Mouse (Mus musculus) thymus, adult 2 months (tissue): ENCODE results near the gene Lipn. TPM values are rescaled to one million over a fixed set of nuclear protein-coding genes. Genes with fewer than 3 reads are reported as not detected.

ENCODE experiments used
- DNase-seq: peaks from one replicate; pipeline ENCODE4 v3.0.0; 2021
- H3K27ac ChIP-seq: fragments of 200-500 bp; 2 replicates; pipeline ENCODE4 v1.5.1; 2012; ENCODE audit warnings: low read length, control low read depth; ENCODE audit not compliant: control insufficient read depth, insufficient read depth
- H3K27me3 ChIP-seq: fragments of 200-500 bp; 2 replicates; pipeline ENCODE4 v1.6.1; 2012; ENCODE audit warnings: mild to moderate bottlenecking, low read length, moderate library complexity, mixed read lengths; ENCODE audit not compliant: control insufficient read depth, insufficient read depth
- H3K36me3 ChIP-seq: fragments of 200-500 bp; 2 replicates; pipeline ENCODE4 v1.6.1; 2012; ENCODE audit warnings: mild to moderate bottlenecking, low read length, moderate library complexity; ENCODE audit not compliant: control insufficient read depth, insufficient read depth
- H3K4me1 ChIP-seq: fragments of 200-500 bp; replicated peaks from 2 replicates; pipeline ENCODE4 v1.6.1; 2012; ENCODE audit warnings: low read length; ENCODE audit not compliant: control insufficient read depth, insufficient read depth
- H3K4me3 ChIP-seq: fragments of 200-500 bp; 2 replicates; pipeline ENCODE4 v1.5.1; 2012; ENCODE audit warnings: mild to moderate bottlenecking, low read length, control low read depth, moderate library complexity; ENCODE audit not compliant: control insufficient read depth, insufficient read depth
- CTCF ChIP-seq: fragments of 200-500 bp; IDR thresholded peaks from 2 replicates; pipeline ENCODE4 v1.5.1; 2012; ENCODE audit warnings: mild to moderate bottlenecking, control low read depth, low read length, moderate library complexity, borderline replicate concordance; ENCODE audit not compliant: control insufficient read depth, poor library complexity, insufficient read depth; ENCODE audit errors: extremely low read depth
- POLR2A ChIP-seq: fragments of 200-500 bp; IDR thresholded peaks from 2 replicates; pipeline ENCODE4 v1.6.1; 2012; ENCODE audit warnings: mild to moderate bottlenecking, low read length, control low read depth, moderate library complexity; ENCODE audit not compliant: control insufficient read depth, poor library complexity, insufficient read depth; ENCODE audit errors: extremely low read depth
- WGBS: fragments of 180-500 bp; shearing (Covaris S2); methylation state at CpG from one replicate; pipeline ENCODE4 v1.1.7; 2018; 5-methylcytosine and 5-hydroxymethylcytosine counted together
- polyA plus RNA-seq: library from polyadenylated mRNA; depleted of rRNA; stranded (reverse); fragments of >200 nt; gene quantifications from 2 replicates; pipeline ENCODE4 v1.2.3, GENCODE M21; 2012; rRNA removed

The Lipn gene
- not detected in 2 replicates for polyA plus RNA-seq

DNA sequence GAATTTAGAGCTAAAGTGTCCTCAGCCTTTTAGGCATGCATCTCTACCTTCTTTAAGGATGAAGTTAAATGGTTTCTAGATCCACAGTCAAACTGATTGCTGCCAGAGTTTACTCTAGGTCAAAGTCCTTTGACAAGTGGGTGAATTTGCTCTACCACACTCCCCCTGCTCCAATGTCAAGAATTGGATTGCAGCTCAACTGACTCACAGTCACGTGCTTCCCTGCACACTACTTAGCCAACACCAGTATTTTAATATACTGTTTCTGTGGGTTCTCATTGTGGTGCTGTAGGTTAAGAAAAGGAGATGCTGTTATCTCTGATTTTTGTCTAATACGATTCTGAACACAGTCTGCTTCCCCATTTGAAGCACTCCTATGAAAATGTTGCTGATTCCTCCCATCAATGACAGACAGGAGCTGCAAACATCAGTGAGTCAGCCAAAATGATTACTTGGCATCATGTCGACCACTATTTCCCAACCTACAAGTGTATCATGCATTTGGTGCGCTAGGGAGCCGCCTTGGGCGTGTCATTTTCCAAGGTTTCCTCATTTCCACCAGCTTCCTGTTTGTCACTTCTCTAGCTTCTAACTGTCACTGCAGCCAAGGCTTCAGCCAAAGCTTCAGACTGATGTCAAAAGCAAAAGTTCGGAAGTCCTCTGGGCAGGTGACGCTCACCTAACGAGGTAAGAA, at the start of gene Lipn:
Gene Lipn, plus strand, starts transcription at position 580 of the 694 bp plus-strand sequence.
- 88% methylated on average over 9 of the region's 9 CpGs for WGBS
- Histone ChIP-seq H3K27me3 (no peaks in the 10 kb centered on the region), H3K4me1 (no peaks in the 10 kb centered on the region), H3K36me3 (no peaks in the 10 kb centered on the region), H3K27ac (no peak within 1 kb of the TSS), H3K4me3 (no peak within 1 kb of the TSS)
- TF ChIP-seq CTCF: no peak
- no peak for TF ChIP-seq POLR2A
- DNase-seq: no peak

DNA sequence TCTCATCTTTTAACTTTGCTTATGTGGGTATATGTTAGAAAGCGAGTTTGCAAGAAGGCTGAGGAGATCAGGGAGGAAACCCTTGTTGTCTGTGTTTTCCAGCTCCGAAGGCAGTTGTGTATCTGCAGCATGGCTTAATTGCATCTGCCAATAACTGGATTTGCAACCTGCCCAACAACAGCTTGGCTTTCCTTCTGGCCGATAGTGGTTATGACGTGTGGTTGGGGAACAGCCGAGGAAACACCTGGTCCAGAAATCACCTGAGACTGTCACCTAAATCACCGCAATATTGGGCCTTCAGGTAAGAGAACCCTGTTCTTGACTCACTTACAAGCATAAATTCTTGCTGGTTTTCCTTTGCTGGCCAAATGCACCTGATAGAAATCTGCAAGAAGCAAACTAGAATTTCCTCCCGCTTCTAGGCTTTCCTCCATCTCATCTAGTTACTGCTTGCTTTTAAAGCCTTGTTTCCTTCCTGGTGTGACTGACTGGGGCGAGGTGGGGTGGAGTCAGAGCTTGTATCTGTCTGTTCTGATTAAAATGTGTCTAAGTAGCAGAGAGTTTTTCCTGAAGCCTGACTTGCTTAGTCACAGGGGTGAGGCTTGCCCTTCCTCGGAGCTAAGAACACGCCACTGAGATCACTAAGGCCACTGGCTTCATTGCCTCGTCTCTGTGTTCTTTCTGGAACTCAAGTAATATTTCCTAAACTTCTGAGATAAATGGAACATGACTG, 45.6 kb upstream of the Lipn start:
- Histone ChIP-seq H3K27ac (no peak overlapping the region), H3K36me3 (no peaks in the 10 kb centered on the region), H3K27me3 (no peaks in the 10 kb centered on the region), H3K4me1 (no peaks in the 10 kb centered on the region), H3K4me3 (no peak overlapping the region)
- no peak for DNase-seq
- WGBS: 29% methylated on average over 11 of the region's 11 CpGs
- no peak for TF ChIP-seq CTCF
- no peak for TF ChIP-seq POLR2A

DNA sequence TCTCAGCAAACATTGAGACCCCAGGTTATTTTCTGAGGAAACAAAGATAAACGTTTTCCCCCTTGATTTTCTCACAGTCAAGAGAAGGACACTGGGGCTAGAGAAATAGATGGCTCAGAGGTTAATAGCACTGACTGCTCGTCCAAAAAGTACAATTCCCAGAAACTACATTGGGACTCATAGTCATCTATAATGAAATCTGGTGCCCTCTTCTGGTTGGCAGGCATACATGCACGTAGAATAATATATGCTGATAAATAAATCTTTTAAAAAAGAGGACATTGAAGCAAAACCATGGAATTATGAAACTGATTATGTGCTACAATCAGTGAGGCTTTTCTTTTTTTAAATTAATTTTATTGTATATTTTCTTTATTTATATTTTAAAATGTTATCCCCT, 44.4 kb upstream of the Lipn start:
- TF ChIP-seq CTCF: no peak
- TF ChIP-seq POLR2A: no peak
- DNase-seq: no peak
- no peaks in the 10 kb centered on the region for H3K36me3 ChIP-seq
- H3K27me3 ChIP-seq: no peaks in the 10 kb centered on the region
- no peak overlapping the region for H3K4me3 ChIP-seq
- WGBS: 36% methylated on average over 3 of the region's 3 CpGs
- no peak overlapping the region for H3K27ac ChIP-seq
- no peaks in the 10 kb centered on the region for H3K4me1 ChIP-seq

DNA sequence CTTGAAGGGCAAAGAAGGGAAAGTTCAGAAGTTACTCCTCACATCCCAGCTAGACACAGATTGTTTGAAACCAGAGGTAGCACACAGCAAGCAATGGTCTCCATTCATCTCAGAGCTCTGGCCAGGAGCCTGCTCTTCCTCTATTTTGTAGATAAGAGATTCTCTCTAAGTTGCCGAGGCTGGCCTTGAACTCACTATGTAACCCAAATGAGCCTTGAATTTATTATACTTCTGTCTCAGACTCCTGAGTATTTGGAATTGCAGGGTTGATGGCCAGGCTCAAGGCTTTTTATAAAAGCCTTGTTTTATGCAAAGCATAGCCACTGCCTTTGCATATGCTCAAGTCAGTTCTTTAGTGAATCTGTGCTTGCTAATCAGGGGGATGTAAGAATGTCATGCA, 27.4 kb upstream of the Lipn start:
- no peak overlapping the region for H3K27ac ChIP-seq
- no peaks in the 10 kb centered on the region for H3K4me1 ChIP-seq
- no peaks in the 10 kb centered on the region for H3K36me3 ChIP-seq
- WGBS: 88% methylated on average over 1 of the region's 1 CpGs
- no peak for DNase-seq
- TF ChIP-seq CTCF: no peak
- no peak for TF ChIP-seq POLR2A
- no peaks in the 10 kb centered on the region for H3K27me3 ChIP-seq
- H3K4me3 ChIP-seq: no peak overlapping the region

DNA sequence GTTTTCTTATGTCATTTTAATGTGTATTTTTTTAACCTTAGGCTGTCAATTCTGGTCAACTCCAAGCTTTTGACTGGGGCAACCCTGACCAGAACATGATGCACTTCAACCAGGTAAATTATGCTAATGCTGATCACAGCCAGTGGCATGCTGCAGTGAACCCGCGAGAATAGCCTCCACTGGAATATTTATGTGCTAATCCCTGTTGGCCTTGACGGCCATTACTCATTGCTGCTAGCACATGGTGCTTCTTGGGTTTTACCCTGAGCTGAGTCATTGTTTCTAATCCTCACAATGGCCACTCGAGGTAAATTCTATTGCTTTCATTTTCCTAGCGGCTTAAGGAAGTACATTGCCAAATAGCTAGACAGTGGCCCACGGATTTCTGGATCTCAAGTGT, 24.1 kb upstream of the Lipn start:
- H3K36me3 ChIP-seq: no peaks in the 10 kb centered on the region
- H3K4me3 ChIP-seq: no peak overlapping the region
- H3K27ac ChIP-seq: no peak overlapping the region
- no peak for DNase-seq
- 61% methylated on average over 6 of the region's 6 CpGs for WGBS
- TF ChIP-seq POLR2A (no peak), CTCF (no peak)
- H3K4me1 ChIP-seq: no peaks in the 10 kb centered on the region
- H3K27me3 ChIP-seq: no peaks in the 10 kb centered on the region

DNA sequence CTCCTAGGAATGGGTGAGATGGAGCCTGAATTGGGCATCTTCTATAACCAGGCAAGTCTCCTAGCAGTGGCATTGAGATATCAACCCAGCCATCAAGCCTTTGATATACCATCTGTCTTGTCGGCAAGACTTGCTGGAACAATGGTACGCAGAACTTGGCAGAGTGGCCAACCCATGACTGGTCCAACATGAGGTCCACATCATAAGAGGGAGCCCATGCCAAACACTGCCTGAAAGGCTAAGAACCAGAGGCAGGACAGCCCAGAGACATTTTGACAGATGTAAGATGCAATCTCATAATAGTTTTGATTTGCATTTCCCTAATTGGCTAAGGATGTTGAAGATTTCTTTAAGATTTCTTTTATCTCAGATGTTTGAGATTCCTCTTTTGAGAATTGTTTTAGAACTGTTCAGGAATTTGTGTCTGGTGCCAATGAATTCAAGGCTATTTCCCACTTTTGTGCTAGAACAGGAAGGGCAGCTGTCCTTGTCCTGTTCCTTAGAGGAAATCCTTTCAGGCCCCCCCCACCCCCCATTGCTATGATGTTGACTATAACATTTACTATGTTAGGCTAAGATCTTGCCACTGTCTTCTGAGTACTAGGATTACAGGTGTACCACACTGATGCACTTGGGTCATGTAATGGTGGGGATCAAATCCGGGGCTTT, 17.7 kb upstream of the Lipn start:
- H3K27me3 ChIP-seq: no peaks in the 10 kb centered on the region
- no peak overlapping the region for H3K4me3 ChIP-seq
- no peak for TF ChIP-seq CTCF
- no peak for TF ChIP-seq POLR2A
- H3K36me3 ChIP-seq: no peaks in the 10 kb centered on the region
- H3K4me1 ChIP-seq: no peaks in the 10 kb centered on the region
- H3K27ac ChIP-seq: no peak overlapping the region
- DNase-seq: no peak
- 94% methylated on average over 3 of the region's 3 CpGs for WGBS
